Mouse (Mus musculus) cerebellum, adult 2 months (tissue): ENCODE data around the gene Tmem82.

Experiments used
- CTCF ChIP-seq: fragments of 200-500 bp; IDR thresholded peaks from 2 replicates; pipeline ENCODE4 v1.5.1; 2011; ENCODE audit warnings: low read depth, mild to moderate bottlenecking, control low read depth, low read length, moderate library complexity, borderline replicate concordance; ENCODE audit not compliant: insufficient read depth
- POLR2A ChIP-seq: fragments of 200-500 bp; IDR thresholded peaks from 2 replicates; pipeline ENCODE4 v1.6.1; 2011; ENCODE audit warnings: low read length, control low read depth, borderline replicate concordance; ENCODE audit not compliant: insufficient read depth

GRCm38 (mm10) chr4:141653044-141653443, 34.6 kb upstream of the Tmem82 start:
- TF ChIP-seq CTCF (no peak), POLR2A (no peak)
